Mouse (Mus musculus) CH12.LX (cell line): ENCODE measurements around the gene Zgrf1. TPM values are rescaled to one million over a fixed set of nuclear protein-coding genes. Genes with fewer than 3 reads are reported as not detected.

Source experiments
- DNase-seq: peaks from one replicate; pipeline ENCODE4 v3.0.0-alpha.2; 2013; ENCODE audit errors: extremely low read depth
- H3K27ac ChIP-seq: 2 replicates; pipeline ENCODE4 v1.5.1; 2012; ENCODE audit warnings: low read depth, mild to moderate bottlenecking, control low read depth, moderate library complexity; ENCODE audit not compliant: insufficient read depth
- H3K27me3 ChIP-seq: replicated peaks from 2 replicates; pipeline ENCODE3; 2012; ENCODE audit warnings: inconsistent platforms
- H3K36me3 ChIP-seq, 2 experiments: replicated peaks in 1 of 2; 2 replicates each; pipeline versions ENCODE3 to v1.6.1; 2012; ENCODE audit warnings: inconsistent platforms in 1 of 2, low read length in 1 of 2, mild to moderate bottlenecking in 1 of 2, mixed read lengths in 1 of 2, moderate library complexity in 1 of 2; ENCODE audit not compliant: control insufficient read depth in 1 of 2, insufficient read depth in 1 of 2
- H3K4me1 ChIP-seq, 2 experiments: 2 replicates each; pipeline ENCODE4 v1.6.1; 2012; ENCODE audit warnings: inconsistent platforms in 1 of 2, moderate library complexity in 1 of 2; ENCODE audit not compliant: insufficient read depth in 2 of 2, control insufficient read depth in 1 of 2
- H3K4me2 ChIP-seq: 2 replicates; pipeline ENCODE4 v1.6.1; 2012; ENCODE audit warnings: low read depth, mild to moderate bottlenecking, control low read depth; ENCODE audit not compliant: poor library complexity, insufficient read depth, severe bottlenecking
- H3K4me3 ChIP-seq, 3 experiments: fragments of 150-350 bp in 1 of 3; sonication (generic) in 1 of 3; replicated peaks in 1 of 3; 2 replicates each; pipeline versions ENCODE3 to v1.5.1; 2011 to 2012; ENCODE audit warnings: low read depth in 2 of 3, low read length in 2 of 3, mild to moderate bottlenecking in 2 of 3, moderate library complexity in 2 of 3, control low read depth in 1 of 3, improper control_type of control experiment in 1 of 3, inconsistent platforms in 1 of 3, mixed read lengths in 1 of 3; ENCODE audit not compliant: poor library complexity in 1 of 3
- H3K79me2 ChIP-seq: replicated peaks from 2 replicates; pipeline ENCODE4 v1.6.1; 2012; ENCODE audit warnings: mild to moderate bottlenecking, moderate library complexity; ENCODE audit not compliant: control insufficient read depth, poor library complexity, insufficient read depth, severe bottlenecking; ENCODE audit errors: extremely low read depth
- H3K9ac ChIP-seq: 2 replicates; pipeline ENCODE4 v1.6.1; 2012; ENCODE audit warnings: low read depth, mild to moderate bottlenecking, control low read depth, moderate library complexity; ENCODE audit not compliant: insufficient read depth
- H3K9me3 ChIP-seq: replicated peaks from 2 replicates; pipeline ENCODE3; 2012; ENCODE audit warnings: low read length, inconsistent platforms, mixed read lengths
- BHLHE40 ChIP-seq: IDR thresholded peaks from 2 replicates; pipeline ENCODE4 v1.6.1; 2011; ENCODE audit warnings: mild to moderate bottlenecking, low read depth, low read length, improper control_type of control experiment
- CHD1 ChIP-seq: IDR thresholded peaks from 2 replicates; pipeline ENCODE4 v1.6.1; 2012; ENCODE audit warnings: low read depth, low read length, improper control_type of control experiment, inconsistent platforms
- E2F4 ChIP-seq: IDR thresholded peaks from 2 replicates; pipeline ENCODE4 v1.6.1; 2011; ENCODE audit warnings: low read depth, low read length, improper control_type of control experiment; ENCODE audit not compliant: insufficient replicate concordance
- EP300 ChIP-seq: IDR thresholded peaks from 2 replicates; pipeline ENCODE4 v1.6.1; 2011; ENCODE audit warnings: low read length, improper control_type of control experiment
- ETS1 ChIP-seq: conservative IDR thresholded peaks from 2 replicates; pipeline ENCODE4 v1.6.1; 2012; ENCODE audit warnings: low read depth, mild to moderate bottlenecking, inconsistent platforms, low read length, improper control_type of control experiment, moderate library complexity
- HCFC1 ChIP-seq: IDR thresholded peaks from 2 replicates; pipeline ENCODE4 v1.6.1; 2012; ENCODE audit warnings: low read depth, mild to moderate bottlenecking, inconsistent platforms, low read length, improper control_type of control experiment
- KAT2A ChIP-seq: IDR thresholded peaks from 2 replicates; pipeline ENCODE4 v1.6.1; 2012; ENCODE audit warnings: low read length, improper control_type of control experiment, inconsistent platforms; ENCODE audit not compliant: insufficient replicate concordance
- MAFK ChIP-seq: IDR thresholded peaks from 2 replicates; pipeline ENCODE4 v1.6.1; 2011; ENCODE audit warnings: low read length, improper control_type of control experiment; ENCODE audit not compliant: insufficient replicate concordance
- MAX ChIP-seq: IDR thresholded peaks from 2 replicates; pipeline ENCODE4 v1.6.1; 2011; ENCODE audit warnings: low read length, improper control_type of control experiment
- MAZ ChIP-seq: IDR thresholded peaks from 2 replicates; pipeline ENCODE4 v1.6.1; 2012; ENCODE audit warnings: low read depth, mild to moderate bottlenecking, inconsistent platforms, low read length, improper control_type of control experiment, moderate library complexity
- MEF2A ChIP-seq: IDR thresholded peaks from 2 replicates; pipeline ENCODE4 v1.6.1; 2014; ENCODE audit warnings: low read depth, mild to moderate bottlenecking, inconsistent platforms, low read length, improper control_type of control experiment, borderline replicate concordance
- MXI1 ChIP-seq: IDR thresholded peaks from 2 replicates; pipeline ENCODE4 v1.6.1; 2011; ENCODE audit warnings: mild to moderate bottlenecking, low read depth, low read length, improper control_type of control experiment
- MYC ChIP-seq: IDR thresholded peaks from 2 replicates; pipeline ENCODE4 v1.6.1; 2011; ENCODE audit warnings: low read depth, mild to moderate bottlenecking, improper control_type of control experiment, low read length
- NRF1 ChIP-seq: IDR thresholded peaks from 2 replicates; pipeline ENCODE4 v1.6.1; 2014; ENCODE audit warnings: low read depth, mild to moderate bottlenecking, inconsistent platforms, low read length, improper control_type of control experiment, moderate library complexity
- PAX5 ChIP-seq: IDR thresholded peaks from 2 replicates; pipeline ENCODE4 v1.6.1; 2012; ENCODE audit warnings: low read length, inconsistent platforms, mixed read lengths
- POLR2A ChIP-seq: IDR thresholded peaks from 2 replicates; pipeline ENCODE4 v1.6.1; 2011; ENCODE audit warnings: low read depth, mild to moderate bottlenecking, improper control_type of control experiment, low read length
- SIN3A ChIP-seq: IDR thresholded peaks from 2 replicates; pipeline ENCODE4 v1.6.1; 2012; ENCODE audit warnings: low read length, improper control_type of control experiment, inconsistent platforms
- SMC3 ChIP-seq: IDR thresholded peaks from 2 replicates; pipeline ENCODE4 v1.6.1; 2011; ENCODE audit warnings: low read depth, low read length, improper control_type of control experiment
- TBP ChIP-seq: conservative IDR thresholded peaks from 2 replicates; pipeline ENCODE4 v1.6.1; 2011; ENCODE audit warnings: low read depth, low read length, improper control_type of control experiment
- TCF12 ChIP-seq: IDR thresholded peaks from 2 replicates; pipeline ENCODE4 v1.6.1; 2014; ENCODE audit warnings: low read depth, mild to moderate bottlenecking, inconsistent platforms, low read length, improper control_type of control experiment
- UBTF ChIP-seq: IDR thresholded peaks from 2 replicates; pipeline ENCODE4 v1.6.1; 2012; ENCODE audit warnings: low read depth, mild to moderate bottlenecking, inconsistent platforms, low read length, improper control_type of control experiment, moderate library complexity
- USF2 ChIP-seq: conservative IDR thresholded peaks from 2 replicates; pipeline ENCODE4 v1.6.1; 2011; ENCODE audit warnings: low read depth, low read length, improper control_type of control experiment
- ZKSCAN1 ChIP-seq: IDR thresholded peaks from 2 replicates; pipeline ENCODE4 v1.6.1; 2012; ENCODE audit warnings: low read depth, inconsistent platforms, low read length, improper control_type of control experiment, borderline replicate concordance
- ZMIZ1 ChIP-seq: IDR thresholded peaks from 2 replicates; pipeline ENCODE4 v1.6.1; 2012; ENCODE audit warnings: low read depth, mild to moderate bottlenecking, inconsistent platforms, low read length, improper control_type of control experiment
- ZNF384 ChIP-seq: IDR thresholded peaks from 2 replicates; pipeline ENCODE4 v1.6.1; 2012; ENCODE audit warnings: low read depth, low read length, improper control_type of control experiment, inconsistent platforms
- dilution Hi-C: fragments of 300-500 bp; cut with MboI; formaldehyde crosslinking; loops from 2 replicates; pipeline ENCODE4 v1.14.3; 2020; ENCODE audit warnings: low sequenced_read_pairs; ENCODE audit not compliant: extremely low pct_unique_long_range_greater_than_20kb, extremely low pct_ligation_motif_present
- in situ Hi-C: fragments of 300-500 bp; cut with MboI; formaldehyde crosslinking; loops from 3 replicates; pipeline ENCODE4 v1.14.3; 2019; ENCODE audit warnings: low sequenced_read_pairs, low pct_ligation_motif_present, low pct_unique_long_range_greater_than_20kb, mixed read lengths
- polyA plus RNA-seq: library from polyadenylated mRNA; unstranded; fragments of >175 nt; gene quantifications from 2 replicates; pipeline ENCODE4 v1.2.1, GENCODE M21; 2012; ENCODE audit warnings: low read depth; ENCODE audit not compliant: insufficient read length
- total RNA-seq, 2 experiments: library from RNA; depleted of rRNA; stranded (reverse); fragments of 300-350 nt in 1 of 2; fragments of >200 nt in 1 of 2; gene quantifications; 2 replicates each; pipeline ENCODE4 v1.2.3; 2012 to 2014

Zgrf1 gene
- total and polyA plus RNA-seq, 3 experiments = 7.0 to 10.2 (median 10.1) TPM

GRCm38 (mm10) chr3:127520300-127520699 lies 33.0 kb upstream of the Zgrf1 start:
- no peaks in the 10 kb centered on the region for H3K79me2 ChIP-seq
- no peaks in the 10 kb centered on the region for H3K9me3 ChIP-seq
- no peak overlapping the region for H3K4me3 ChIP-seq
- no peak overlapping the region for H3K4me2 ChIP-seq
- in situ Hi-C loops = no loop called here
- peaks cover 0 to 9% of the 10 kb centered on the region in 2 experiments; a peak in 2 of 4 replicates for H3K4me1 ChIP-seq
- H3K9ac ChIP-seq = no peak overlapping the region
- H3K27me3 ChIP-seq = no peaks in the 10 kb centered on the region
- no peaks in the 10 kb centered on the region for H3K36me3 ChIP-seq
- H3K27ac ChIP-seq = no peak overlapping the region
- dilution Hi-C loops = no loop called here
- TF ChIP-seq BHLHE40 = no peak
- DNase-seq = no peak

GRCm38 (mm10) chr3:127521156-127521555 lies 32.1 kb upstream of the Zgrf1 start:
- Histone ChIP-seq H3K9me3 (no peaks in the 10 kb centered on the region), H3K27me3 (no peaks in the 10 kb centered on the region), H3K27ac (no peak overlapping the region), H3K4me1 (peaks cover 4 to 16% of the 10 kb centered on the region in 2 experiments), H3K4me2 (no peak overlapping the region), H3K79me2 (no peaks in the 10 kb centered on the region), H3K9ac (no peak overlapping the region), H3K36me3 (no peaks in the 10 kb centered on the region), H3K4me3 (no peak overlapping the region)
- no peak for DNase-seq
- in situ Hi-C loops = no loop called here
- TF ChIP-seq ZNF384 (no peak), MAZ (no peak), SMC3 (no peak), TCF12 (no peak), ZKSCAN1 (no peak), PAX5 (no peak), MXI1 (no peak), HCFC1 (no peak), MAFK (no peak), TBP (no peak), EP300 (no peak), ETS1 (no peak), POLR2A (no peak), ZMIZ1 (no peak)
- dilution Hi-C loops = no loop called here

- no peaks in the 10 kb centered on the region for H3K79me2 ChIP-seq
- in situ Hi-C loops (loop anchor here (25.0 kb wide), 1 partner anchor 188 kb away; no protein-coding TSS in a partner anchor), dilution Hi-C loops (no loop called here)
- H3K4me1 ChIP-seq = peaks cover 4 to 16% of the 10 kb centered on the region in 2 experiments
- no peak overlapping the region for H3K27ac ChIP-seq
- no peak overlapping the region for H3K4me3 ChIP-seq
- no peak for TF ChIP-seq EP300
- no peak for TF ChIP-seq SIN3A
- no peak for TF ChIP-seq TBP
- no peak for TF ChIP-seq TCF12
- no peak for TF ChIP-seq E2F4
- no peak for TF ChIP-seq HCFC1
- TF ChIP-seq MAZ = no peak
- TF ChIP-seq MYC = no peak
- TF ChIP-seq CHD1 = no peak
- no peak for TF ChIP-seq BHLHE40
- no peak for TF ChIP-seq KAT2A
- no peak for TF ChIP-seq USF2
- no peak for TF ChIP-seq ZNF384
- TF ChIP-seq ETS1 = no peak
- no peak for TF ChIP-seq NRF1
- no peak for TF ChIP-seq ZKSCAN1
- no peak for TF ChIP-seq SMC3
- TF ChIP-seq MAX = no peak
- TF ChIP-seq MEF2A = no peak
- TF ChIP-seq UBTF = no peak
- DNase-seq = no peak
- H3K9me3 ChIP-seq = no peaks in the 10 kb centered on the region
- no peak overlapping the region for H3K4me2 ChIP-seq
- H3K9ac ChIP-seq = no peak overlapping the region
- H3K27me3 ChIP-seq = no peaks in the 10 kb centered on the region
- H3K36me3 ChIP-seq = no peaks in the 10 kb centered on the region
These were observed 28.0 kb upstream of the Zgrf1 start for GRCm38 (mm10) chr3:127525188-127525819.
